Mouse (Mus musculus) megakaryocyte progenitor cell, adult 5-6 weeks (primary cell): Measurements from ENCODE around the gene Golga7b. TPM values are rescaled to one million over a fixed set of nuclear protein-coding genes. Genes with fewer than 3 reads are reported as not detected.

Experiments
- ATAC-seq: replicated peaks from 2 replicates; pipeline ENCODE4 v1.8.0; 2016; ENCODE audit warnings: mild to moderate bottlenecking, moderate TSS enrichment, inconsistent platforms; ENCODE audit not compliant: poor library complexity
- total RNA-seq, 2 experiments: library from RNA; stranded (forward) in 1 of 2; stranded (reverse) in 1 of 2; fragments of 157-497, 149-512 nt in 1 of 2; fragments of 200-1000 nt in 1 of 2; gene quantifications; 2 replicates each; pipeline versions ENCODE4 v1.2.3 to v1.2.4; 2015 to 2017

Golga7b gene
- total RNA-seq (2015) (not detected in 2 replicates), total RNA-seq (2017) (not detected in 2 replicates)

DNA sequence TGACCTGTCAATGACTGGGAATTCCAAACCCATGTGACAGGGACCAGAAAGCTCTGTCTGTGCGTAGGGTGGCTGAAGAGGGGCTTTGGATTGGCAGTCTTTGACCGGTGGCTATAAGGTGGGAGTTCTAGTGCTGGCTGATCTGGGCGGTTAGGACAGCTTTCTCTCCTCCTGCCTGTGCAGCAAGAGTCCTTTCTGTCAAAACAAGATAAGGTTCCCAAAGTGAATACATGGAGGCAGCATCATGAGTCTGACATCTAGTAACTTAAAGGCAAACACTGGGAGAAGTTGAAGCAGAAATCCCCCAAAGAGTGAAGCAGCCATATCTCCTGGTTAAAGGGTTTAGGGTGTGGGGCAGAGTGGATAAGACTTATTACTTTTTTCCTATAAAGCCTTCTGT is at the start of gene Golga7b:
TSS of gene Golga7b (plus strand) at position 56 of the 400 bp plus-strand sequence.
- no peak for ATAC-seq

DNA sequence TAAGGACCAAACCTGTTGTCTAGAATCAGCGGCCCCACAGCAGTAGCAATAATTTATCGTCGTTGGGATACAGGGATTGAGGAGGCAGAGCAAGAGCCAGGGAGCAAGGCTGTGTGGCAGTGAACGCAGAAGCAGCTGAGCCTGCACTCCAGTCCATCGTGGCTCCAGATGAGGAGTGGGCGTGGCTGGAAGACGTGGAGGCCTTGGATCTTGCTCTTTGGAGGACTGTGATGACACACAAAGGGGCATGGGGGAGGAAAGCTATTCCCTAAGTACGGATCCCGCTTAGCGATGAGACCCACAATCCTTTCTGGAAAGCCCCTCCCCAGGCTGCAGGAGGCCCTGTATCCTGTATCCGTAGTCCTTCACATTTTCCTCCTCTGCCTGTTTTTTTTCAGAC is 49.3 kb upstream of the Golga7b start:
- no peak for ATAC-seq

DNA sequence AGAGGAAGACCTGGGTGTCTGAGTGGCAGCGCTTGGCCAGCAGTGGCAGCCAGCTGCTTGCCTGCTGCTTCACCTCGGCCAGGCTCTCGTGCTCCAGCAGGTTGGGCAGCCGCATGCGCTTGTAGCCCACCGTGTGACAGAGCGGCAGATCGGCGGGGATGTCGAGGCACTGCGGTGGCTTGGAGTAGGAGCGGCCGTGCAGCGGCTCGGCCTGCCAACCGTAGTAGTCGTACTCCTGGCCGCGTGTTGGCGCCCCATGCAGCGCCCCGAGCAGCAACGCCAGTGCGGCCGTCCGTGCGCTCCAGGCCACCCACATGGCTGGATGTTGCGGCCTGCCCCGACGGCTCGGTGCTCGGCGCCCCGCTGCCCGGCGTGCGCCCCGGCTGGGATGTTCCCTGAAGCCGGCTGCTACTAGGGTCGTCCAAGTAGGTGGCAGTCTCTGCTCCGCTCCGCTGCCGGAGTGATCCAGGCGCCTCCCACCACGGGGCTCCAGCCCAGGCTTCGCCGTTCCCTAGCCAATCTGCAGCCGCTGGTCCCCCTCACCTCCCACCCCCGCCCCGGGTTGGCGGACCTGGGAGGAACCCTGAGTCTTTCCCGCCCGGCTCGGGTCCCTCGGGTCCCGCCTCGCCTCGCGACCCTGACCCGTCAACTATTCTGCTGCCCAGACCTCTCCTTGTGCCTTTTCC is 45.5 kb upstream of the Golga7b start, which contains the start of gene Sfrp5:
TSS of gene Sfrp5 (minus strand) at position 557 of the 686 bp plus-strand sequence.
- no peak for ATAC-seq

DNA sequence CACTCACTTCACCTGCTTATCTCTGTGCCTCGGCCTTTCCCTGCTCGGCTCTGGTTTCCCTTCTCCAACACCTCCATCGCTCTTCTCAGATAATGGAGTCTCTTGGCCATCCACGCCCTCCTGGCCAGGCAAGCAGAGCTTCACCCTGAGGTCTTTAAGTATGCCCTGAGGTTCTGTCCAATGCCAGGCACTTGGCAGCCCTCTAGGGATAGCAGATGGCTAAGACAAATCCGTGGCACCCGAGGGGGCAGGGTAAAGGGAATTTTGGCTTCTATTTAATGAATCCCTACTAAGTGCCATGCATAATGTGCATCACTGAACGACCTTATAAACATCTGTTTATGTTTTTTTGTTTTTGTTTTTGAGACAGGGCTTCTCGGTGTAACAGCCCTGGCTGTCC is 44.9 kb upstream of the Golga7b start:
- no peak for ATAC-seq

DNA sequence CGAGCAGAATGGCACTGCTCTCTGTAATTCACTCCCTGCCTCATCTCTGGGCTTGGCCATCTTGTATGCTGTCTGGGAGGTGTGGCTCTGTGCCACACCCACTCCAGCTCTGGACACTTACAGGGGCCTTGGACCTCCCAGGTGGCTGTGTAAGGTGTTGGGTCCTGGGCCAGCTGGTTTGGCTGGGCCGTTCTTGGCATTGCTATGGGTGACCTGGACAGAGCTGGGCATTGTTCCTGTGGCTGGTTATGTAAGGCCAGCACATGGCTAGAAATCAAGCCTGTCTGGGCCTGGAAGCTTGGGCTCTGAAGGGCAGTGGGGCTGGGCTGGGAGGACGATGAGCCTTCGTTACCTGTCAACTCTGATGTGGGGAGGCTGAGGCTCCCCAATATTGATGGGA is 43.1 kb upstream of the Golga7b start:
- no peak for ATAC-seq

DNA sequence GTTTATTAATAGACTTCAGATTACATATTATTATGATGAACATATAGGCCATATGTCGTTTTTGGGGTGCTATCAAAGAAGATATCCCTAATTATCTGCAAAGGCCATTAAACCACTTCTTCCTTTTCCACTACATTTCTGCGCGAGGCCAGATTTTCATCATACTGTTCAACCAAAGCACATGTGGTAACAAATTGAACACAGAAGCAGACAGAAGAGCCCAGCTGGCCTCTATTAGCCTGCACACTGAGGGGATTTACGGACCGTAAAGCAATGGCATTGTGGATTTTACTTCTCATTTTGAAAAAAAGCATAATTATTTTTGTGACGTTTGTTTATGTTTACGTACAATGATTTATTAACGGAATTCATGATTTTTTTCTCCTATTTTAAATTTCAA is 42.2 kb upstream of the Golga7b start:
- ATAC-seq = no peak

DNA sequence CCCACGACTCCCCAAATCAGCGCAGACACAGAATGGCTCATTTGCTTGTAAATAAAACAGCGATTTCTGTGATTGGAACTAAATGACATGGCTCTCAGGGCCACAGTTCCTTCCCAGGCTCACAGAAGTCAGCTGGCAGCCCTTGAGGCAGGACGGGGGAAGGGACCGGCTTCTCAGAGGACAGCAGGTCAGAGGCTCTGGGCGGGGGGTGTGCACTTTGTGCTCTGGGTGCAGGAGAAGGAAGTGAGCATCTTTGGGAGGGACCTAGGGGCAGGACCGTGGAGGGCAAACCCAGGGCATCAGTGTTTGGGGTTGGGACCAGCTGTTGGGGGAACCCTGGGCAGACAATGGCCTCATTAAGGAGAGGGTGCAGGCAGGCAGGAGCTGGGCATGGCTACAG is 37.9 kb upstream of the Golga7b start:
- no peak for ATAC-seq

DNA sequence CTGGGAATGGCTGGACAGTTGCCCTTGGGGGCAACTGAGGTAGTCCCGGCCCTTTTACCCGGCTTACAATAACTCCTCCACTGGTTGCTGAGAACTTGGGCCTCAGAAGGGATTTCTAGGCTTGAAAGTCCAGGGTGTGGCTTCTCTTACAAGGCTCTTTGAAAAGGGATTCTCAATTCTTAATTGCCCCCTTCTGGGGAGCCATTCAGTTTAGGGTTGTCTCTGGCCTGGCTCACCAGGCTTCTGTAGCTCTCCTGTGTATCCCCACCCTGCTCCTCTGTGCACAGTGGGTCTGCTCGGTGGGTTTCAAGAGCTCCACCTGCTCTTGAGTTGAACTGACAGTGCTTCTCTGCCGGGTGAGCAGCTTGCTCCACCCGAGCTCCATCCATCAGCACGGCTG is 37.4 kb upstream of the Golga7b start:
- ATAC-seq = no peak

DNA sequence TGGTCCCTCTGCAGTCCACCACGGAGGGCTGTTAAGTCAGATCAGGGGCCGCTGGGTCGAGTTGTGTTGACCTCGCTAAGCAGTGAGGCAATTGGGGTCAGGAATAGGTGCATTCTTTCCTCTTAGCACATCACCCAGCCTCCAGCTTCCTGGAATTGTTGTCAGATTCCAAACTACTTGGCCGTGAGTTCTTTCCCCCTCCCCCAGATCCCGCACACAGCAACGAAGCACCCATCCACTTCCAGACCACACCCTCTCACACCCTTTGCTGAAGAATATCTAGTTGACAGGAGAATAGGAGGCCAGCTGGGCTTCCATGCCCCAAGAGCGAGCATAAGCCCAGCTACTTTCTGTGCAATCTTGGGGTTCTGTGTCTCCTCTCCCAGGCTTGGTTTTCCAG is 35.4 kb upstream of the Golga7b start:
- no peak for ATAC-seq

DNA sequence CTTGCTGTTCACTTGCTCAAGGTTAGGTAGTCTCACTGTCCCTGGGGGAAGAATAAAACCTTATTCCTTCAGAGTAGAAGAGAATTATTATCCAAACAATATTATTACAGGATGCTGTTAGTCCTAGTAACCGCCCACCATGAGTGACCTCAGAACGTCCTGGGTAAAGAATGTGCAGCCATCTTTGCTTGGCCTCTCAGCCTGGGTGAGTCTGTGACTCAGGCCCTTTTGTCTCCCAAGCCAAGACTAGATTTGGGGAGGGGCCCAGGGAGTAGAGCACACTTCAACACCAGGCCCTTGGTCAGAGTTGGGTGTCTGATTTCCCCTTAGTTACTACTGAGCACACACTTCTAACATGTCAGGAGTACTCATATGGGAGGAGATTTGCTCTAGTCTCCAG is 32.8 kb upstream of the Golga7b start:
- ATAC-seq = no peak

DNA sequence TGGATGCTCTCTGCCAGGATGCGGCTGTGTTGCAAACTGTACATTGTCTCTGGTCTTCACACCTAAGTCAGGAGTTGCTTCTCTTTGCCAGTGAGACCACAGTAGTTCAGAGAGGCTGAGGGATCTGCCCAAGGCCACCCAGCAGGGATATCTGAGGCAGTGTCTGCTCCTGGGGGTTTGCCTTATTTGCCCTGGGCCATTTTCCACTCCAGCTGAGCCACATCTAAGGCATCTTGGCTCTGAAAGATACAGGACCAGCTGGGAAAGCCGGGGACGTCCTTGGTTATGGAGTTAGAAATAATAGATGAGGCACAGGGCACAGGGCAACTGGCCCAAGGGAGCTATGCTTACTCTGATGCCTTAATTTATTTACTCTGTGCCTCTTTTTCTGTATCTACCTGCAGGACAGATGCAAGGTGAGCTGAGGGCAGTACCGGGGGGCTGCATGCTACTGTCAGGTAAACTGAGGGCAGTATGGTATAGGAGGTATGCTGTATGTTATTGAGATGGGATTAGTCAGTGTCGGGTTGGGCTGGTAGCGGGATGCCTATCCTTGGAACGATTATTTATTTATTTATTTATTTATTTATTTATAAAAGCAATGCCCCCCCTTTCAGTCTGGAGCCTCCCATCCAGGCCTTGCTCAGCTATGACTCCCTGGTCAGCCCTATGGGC is 30.5 kb upstream of the Golga7b start:
- ATAC-seq = no peak

DNA sequence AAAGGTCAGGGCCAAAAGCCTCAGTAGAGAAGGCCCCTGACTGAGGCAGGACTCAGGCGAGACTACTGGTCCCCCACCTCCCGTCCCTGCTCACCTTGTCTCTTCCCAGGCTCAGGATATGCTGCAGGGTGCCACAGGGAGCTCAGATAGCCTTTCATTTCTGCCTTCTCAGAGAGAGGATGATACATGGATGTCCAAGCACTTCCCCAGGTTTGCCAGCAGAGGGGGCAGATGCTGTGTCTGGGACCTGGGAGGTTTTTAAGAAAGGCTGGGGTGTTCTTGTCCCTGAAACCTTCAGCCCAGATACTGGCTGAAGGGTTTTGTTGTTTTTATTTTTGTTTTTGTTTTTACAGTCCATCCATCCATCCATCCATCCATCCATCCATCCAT is 30.0 kb upstream of the Golga7b start:
- peak; percentile 77 for ATAC-seq

DNA sequence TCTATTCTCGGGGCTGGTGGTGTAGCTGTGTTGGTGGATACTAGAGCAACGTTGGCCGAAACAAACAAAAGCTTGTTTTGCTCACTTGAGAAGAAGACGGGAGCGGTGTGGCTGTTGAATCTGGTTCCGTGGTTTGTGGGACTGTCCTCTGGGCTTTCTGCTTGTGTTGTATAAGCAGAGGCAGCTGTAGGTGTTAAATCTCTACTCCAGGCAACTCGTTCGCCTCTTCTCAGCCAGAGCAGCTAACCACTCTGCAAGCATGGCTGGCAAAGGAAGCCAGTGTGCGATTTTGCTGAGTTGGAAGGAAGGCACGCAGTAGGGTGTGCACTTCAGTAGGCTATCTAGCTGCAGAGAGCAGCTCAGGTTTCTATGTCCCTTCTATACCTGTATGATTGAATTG is 20.9 kb upstream of the Golga7b start:
- no peak for ATAC-seq

DNA sequence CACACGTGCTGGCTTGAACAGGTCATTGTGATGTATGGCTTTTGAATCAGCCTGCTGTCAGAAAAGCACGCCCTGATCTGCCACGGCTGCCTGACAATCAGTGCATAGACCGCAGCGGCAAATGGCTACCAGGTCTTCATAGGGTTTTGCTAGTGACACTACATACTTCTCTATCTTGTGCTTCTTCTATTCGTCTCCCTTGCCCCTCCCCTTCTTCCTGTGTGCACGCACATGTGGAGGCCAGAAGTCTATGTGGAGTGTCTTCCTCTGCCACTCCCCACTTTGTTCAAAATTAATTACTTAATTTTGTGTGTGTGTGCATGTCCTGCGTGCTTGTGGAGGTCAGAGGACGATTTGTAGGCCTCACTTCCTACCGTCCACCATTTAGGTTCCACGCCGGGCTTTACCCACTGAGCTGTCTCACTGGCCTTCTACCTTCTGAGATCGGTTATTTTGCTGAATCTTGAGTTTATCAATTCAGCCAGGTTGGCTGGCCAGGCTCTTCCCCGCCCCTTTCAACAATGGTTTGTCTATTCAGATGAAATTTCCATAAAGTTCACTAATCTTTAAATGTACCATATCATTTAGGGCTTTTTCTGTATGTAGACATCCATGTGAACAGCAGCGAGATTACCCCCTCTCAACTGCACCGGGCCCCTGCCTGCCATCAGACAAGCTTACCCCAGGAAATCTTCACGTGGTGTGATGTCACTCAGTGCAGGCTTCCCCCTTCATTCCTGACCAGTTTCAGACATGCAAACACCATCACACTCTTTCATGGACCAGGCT is 17.7 kb upstream of the Golga7b start:
- ATAC-seq = 0 out of 2 replicates have a peak, but pooled peaks have one; percentile 11

DNA sequence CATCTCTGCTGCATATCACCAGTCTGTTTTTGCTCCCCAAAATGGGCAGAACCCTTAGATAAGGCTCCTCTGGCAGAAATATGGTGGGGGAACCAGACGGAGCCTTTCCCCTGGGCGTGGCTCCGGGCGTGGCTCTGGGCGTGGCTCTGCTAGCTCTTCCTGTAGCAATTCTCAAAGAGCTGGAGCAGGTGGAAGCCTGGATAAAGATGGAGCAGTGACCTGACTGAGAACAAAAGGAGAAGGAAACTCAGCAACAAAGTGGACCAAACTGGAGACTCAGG is 17.1 kb upstream of the Golga7b start:
- ATAC-seq = peak; percentile 54; the same call in 1 of the 2 replicates

DNA sequence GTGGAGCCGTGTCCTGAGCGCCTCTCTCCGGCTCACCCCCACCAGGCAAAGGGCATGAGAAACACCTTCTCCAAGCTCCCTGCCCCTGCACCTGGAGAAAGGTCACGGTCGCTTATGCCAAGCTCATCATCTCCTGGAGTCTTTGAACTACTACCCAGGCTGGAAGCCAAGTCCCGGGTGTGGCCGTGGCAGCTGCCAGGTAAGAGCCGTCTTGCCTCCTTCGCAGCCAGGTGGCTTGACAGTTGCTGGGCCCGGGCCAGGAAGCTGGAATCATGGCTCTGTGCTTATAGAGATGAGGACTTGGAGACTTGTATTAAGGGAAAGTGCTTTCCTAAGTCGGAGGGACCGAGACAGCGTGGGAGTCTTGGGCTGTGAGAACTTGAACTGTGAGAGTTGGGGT is 16.4 kb upstream of the Golga7b start:
- ATAC-seq = no peak

DNA sequence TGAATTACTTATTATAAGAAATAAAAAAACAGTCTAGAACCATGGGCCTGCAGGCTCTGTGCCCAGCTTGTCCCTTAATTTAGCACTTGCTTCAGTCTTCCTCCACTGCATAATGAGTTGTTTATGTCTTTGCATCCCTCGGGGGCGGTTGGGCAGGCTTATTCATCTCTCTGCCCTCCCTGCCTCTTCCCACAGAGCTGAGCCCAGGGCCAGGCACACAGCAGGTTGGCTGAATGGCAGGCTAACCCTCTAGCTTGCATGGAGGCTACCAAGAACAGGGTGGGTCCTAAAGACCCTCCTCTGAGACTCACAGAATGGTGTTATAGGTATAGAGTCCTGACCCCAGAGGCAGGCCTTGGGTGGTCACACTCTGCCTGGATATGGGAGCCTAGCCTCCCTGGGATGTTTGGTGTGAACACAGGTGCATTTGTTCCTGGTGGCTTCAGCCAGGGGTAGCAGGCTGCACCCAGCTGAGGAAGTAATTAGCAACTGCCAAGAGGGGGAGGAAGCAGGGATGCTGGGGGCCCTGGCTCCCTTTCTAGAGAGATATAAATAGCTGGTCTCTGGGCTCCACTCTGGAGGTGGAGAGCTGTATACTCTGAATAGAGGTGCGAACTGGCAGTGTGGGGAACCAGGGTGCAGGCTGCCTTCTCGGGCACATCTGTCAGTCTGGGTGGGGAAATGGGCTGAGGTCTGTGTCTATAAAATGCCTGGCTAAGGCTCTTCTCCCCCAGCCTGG is 9.6 kb upstream of the Golga7b start:
- no peak for ATAC-seq

DNA sequence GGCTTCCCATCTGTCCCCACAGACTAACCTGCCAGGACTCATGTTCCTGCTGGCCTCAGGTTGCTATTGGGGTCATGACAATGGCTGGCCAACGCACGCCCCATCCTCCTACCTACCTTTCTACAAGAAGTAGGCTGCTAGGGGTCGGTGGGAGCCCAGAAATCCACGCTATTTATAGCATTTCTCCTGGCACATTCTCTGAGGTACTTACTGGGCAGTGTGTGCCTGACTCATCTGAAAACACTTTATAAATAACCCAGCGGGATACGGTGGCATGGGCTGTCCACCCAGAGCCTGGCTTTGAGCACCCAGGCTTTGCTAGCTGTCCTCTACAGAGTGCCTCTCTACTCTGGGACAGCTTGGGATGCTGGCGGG is 9.0 kb upstream of the Golga7b start:
- no peak for ATAC-seq

DNA sequence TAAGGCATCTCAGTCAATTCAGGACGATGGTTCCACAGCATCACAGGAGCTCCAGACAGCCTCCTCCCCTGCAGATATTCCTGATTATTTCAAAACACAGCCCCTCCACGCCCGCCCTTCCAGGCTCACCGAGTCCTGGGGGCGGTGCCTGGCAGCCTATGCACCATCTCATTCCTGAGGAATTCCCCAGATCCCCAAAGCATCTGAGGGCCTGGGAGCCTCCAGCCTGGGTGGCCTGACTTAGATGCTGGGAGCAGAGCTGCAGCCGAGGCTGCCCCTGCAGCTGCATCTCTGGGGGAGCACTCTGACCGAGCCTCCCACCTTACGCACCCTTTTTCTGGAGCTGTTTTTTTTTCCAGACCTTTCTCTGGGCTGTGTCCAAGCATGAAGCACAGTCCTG is 6.5 kb upstream of the Golga7b start:
- no peak for ATAC-seq

DNA sequence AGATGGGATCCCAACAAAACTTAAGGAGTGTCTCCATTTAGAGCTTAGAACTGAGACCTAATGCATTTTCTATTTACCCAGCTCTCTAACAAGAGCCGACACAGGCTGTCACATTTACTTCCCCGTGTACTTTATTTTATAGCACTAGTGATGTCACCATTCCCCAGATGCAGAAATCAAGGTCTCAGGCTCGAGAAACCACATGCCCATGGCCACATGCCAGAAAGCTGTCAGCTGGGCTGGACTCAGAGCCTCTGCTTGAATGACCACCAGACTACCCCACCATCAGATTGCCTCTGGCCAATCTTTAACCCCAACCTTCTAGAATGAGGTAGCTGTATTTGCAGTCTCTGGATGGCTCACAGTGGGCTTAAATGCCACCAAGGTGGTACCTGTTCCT is 4.0 kb upstream of the Golga7b start:
- ATAC-seq = no peak

DNA sequence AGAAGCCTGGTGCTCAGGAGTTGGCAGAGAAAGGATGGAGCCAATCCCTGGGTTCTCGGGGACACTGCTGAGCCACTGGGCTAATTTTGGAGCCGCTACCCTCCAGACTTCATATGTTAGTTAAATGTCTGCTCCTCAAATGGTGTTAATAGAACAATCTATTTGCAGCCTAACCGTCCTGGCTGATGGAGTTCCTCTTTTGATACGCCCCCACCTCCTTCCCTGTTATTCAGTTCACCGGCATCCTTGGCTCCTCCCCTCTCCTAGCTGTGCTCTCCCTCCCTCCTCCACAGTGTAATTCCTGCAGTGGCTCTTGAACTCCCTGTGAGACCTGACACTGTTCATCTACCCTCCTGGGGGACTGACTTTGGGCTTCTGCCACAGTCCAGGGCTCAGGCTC is 748 bp upstream of the Golga7b start:
- ATAC-seq = no peak
